22 mouse cellular contexts compared by ENCODE assay signal in genomic region chr10:79399946-79400700, GRCm38 (mm10). TPM values are rescaled to one million over a fixed set of nuclear protein-coding genes. Genes with fewer than 3 reads are reported as not detected.
A peak's percentile ranks its signal among the peaks of the same experiment; 100 is the strongest.
DNase-seq lines count a peak whose midpoint lies in the region; TF ChIP-seq lines count a peak whose summit lies in the region.
"Not testable (repeated sequence)": the region's sequence is repeated elsewhere in the genome, so short reads cannot be mapped to it uniquely, and the experiment has no call there.
"Had no signal": no experiment of that assay in that cellular context is flagged by ENCODE, and none has a peak within 500 bp of the region (broad histone marks: within the 10 kb centered on the region; RNA-seq: fewer than 3 reads in every experiment).

No protein-coding gene starts in this region.

- not testable (repeated sequence) for H3K4me1 ChIP-seq in ES-Bruce4 (ENCODE audit: control insufficient read depth, insufficient read depth, low read length); ES-E14 (ENCODE audit: control insufficient read depth in 2 of 2, insufficient read depth in 2 of 2, low read length in 2 of 2, poor library complexity in 1 of 2)

- H3K27me3 ChIP-seq in ES-Bruce4 (ENCODE audit: control insufficient read depth, insufficient read depth, low read length, poor library complexity, severe bottlenecking), result not testable (repeated sequence)

- in situ Hi-C loops in ES-E14 (cut with MboI; ENCODE audit: low sequenced_read_pairs in 2 of 2, unreplicated experiment in 2 of 2), result not testable (repeated sequence)

- DNase-seq in ES-CJ7 (ENCODE audit: low read depth, low spot score), result peak; percentile 90
- peak; percentile 44 for DNase-seq in ES-E14 (ENCODE audit: low read depth, low spot score)
- DNase-seq in R1 (ENCODE audit: low read depth, low spot score), result peak; percentile 96
- DNase-seq in ZHBTc4 (ENCODE audit: low read depth, low spot score), result peak; percentile 84

- H3K9ac ChIP-seq in ES-Bruce4 (ENCODE audit: low read depth, poor library complexity, severe bottlenecking); ES-E14 (ENCODE audit: insufficient read depth, low read depth, low read length, poor library complexity, severe bottlenecking): not testable (repeated sequence)

- H3K4me3 ChIP-seq in ES-Bruce4 (ENCODE audit: low read depth, low read length); ES-E14 (ENCODE audit: insufficient read depth in 1 of 2, low read depth in 1 of 2, low read length in 2 of 2, poor library complexity in 1 of 2, severe bottlenecking in 1 of 2): not testable (repeated sequence)

- TF ChIP-seq CTCF in ES-Bruce4 (IDR thresholded peaks at IDR 0.05; ENCODE audit: low read depth, low read length), result not testable (repeated sequence)

- TF ChIP-seq EP300 in ES-Bruce4 (IDR thresholded peaks at IDR 0.05; ENCODE audit: insufficient read depth, low read depth, low read length), result not testable (repeated sequence)

- peaks cover 10% of the 10 kb centered on the region for H3K9me3 ChIP-seq in ES-Bruce4 (replicated peaks; ENCODE audit: control insufficient read depth, insufficient read depth, low read length, poor library complexity, severe bottlenecking)
- H3K9me3 ChIP-seq in ES-E14 (ENCODE audit: control insufficient read depth, insufficient read depth, low read depth, low read length), result not testable (repeated sequence)

- not testable (repeated sequence) for TF ChIP-seq POLR2A in ES-Bruce4 (IDR thresholded peaks at IDR 0.05; ENCODE audit: insufficient read depth, low read length)

- H3K27ac ChIP-seq in ES-Bruce4 (ENCODE audit: insufficient read depth, low read length) (peak overlapping the region; percentile 92), ES-E14 (ENCODE audit: insufficient read depth, low read depth, low read length, poor library complexity, severe bottlenecking) (peak overlapping the region; percentile 99)

- H3K36me3 ChIP-seq in ES-Bruce4 (ENCODE audit: control insufficient read depth, insufficient read depth, low read length, poor library complexity, severe bottlenecking); ES-E14 (ENCODE audit: control insufficient read depth, insufficient read depth, low read length, poor library complexity, severe bottlenecking): not testable (repeated sequence)

TF ChIP-seq in ES-E14, 5 proteins besides CTCF, POLR2A, EP300 and RAD21:
- 0 out of 2 replicates have a peak, but pooled peaks have one; percentile 53 for TF ChIP-seq CHD2 (IDR thresholded peaks at IDR 0.05; ENCODE audit: low read depth, low read length)

RNA-seq across cellular contexts. Expression of gene Vmn2r82, which starts 43.8 kb away (rescaled TPM):
- polyA plus RNA-seq in ES-Bruce4 (2011; ENCODE audit: insufficient read depth, insufficient read length, low read depth, missing spikeins), result not detected in 2 replicates
- total RNA-seq in ES-E14 (2012; rRNA removed), result not detected in 2 replicates
- total RNA-seq: adrenal gland, adult 18-20 months; adrenal gland, adult 2 months; adrenal gland, adult 8-10 months; adrenal gland, postnatal 10 days; adrenal gland, postnatal 14 days; adrenal gland, postnatal 25 days; adrenal gland, postnatal 36 days; adrenal gland, postnatal 4 days; CH12.LX; MEL had no signal
- polyA plus RNA-seq: activated CD4-positive, CD25-positive, alpha-beta regulatory T cell, adult 4 months; adrenal gland, adult 2 months; brain, embryonic 14.5 days; C2C12; CD4-positive, CD25-positive, alpha-beta regulatory T cell, adult 4 months; cerebellum, adult 2 months; G1E; Patski had no signal

Comparison
In these comparisons a context has a peak if more than half of its experiments do, and no peak if none do; other contexts are left out.
1. DNase-seq: peak in every context shown above with its lines; median percentile 96 in R1; 90 in ES-CJ7; 84 in ZHBTc4; 44 in ES-E14.